Mouse (Mus musculus): Measurements from ENCODE around the gene Them7. TPM values are rescaled to one million over a fixed set of nuclear protein-coding genes. Genes with fewer than 3 reads are reported as not detected.

Gene Them7
- polyA plus RNA-seq, 1 experiment from 2014 or later = 1.4 TPM

DNA sequence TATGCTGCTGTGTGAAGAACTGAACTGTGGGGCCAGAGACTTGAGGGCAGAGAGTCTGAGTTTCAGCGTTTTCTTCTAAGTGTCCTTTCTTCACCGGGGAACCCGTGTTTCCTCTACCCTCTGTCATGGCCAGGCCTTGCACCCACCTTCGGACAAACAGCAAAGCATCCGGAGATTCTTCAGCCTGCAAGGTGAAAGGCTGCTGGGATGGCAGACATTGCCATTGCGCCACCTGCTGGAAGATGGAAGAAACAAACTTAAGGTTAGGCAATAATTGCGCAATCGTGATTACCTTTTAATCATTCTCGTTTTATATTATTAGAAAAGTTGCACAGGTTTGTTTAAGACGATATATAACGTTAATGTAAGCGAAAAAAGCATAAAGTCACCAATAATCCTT lies 203.9 kb downstream of the Them7 start:
- H3K4me1 ChIP-seq (ENCODE audit: control insufficient read depth, insufficient read depth, low read length) = no peaks in the 10 kb centered on the region
- WGBS = 4% methylated on average over 12 of the region's 12 CpGs
- ATAC-seq = peak; percentile 36; the same call in 1 of the 2 replicates

GRCm38 (mm10) chr2:105428467-105428866 lies 204.3 kb downstream of the Them7 start:
- no peak overlapping the region for H3K27ac ChIP-seq (ENCODE audit: low read length)
- no peak for ATAC-seq
- H3K9me3 ChIP-seq (ENCODE audit: control insufficient read depth, low read length) = no peaks in the 10 kb centered on the region
- no peak overlapping the region for H3K4me3 ChIP-seq (ENCODE audit: low read length)
- no peak overlapping the region for H3K4me2 ChIP-seq (ENCODE audit: low read depth, low read length)
- H3K4me1 ChIP-seq (ENCODE audit: control insufficient read depth, insufficient read depth, low read length) = no peaks in the 10 kb centered on the region
- no peaks in the 10 kb centered on the region for H3K27me3 ChIP-seq (replicated peaks; ENCODE audit: control insufficient read depth, insufficient read depth, low read length)
- H3K9ac ChIP-seq (ENCODE audit: low read depth, low read length) = no peak overlapping the region
- no peaks in the 10 kb centered on the region for H3K36me3 ChIP-seq (ENCODE audit: control insufficient read depth, insufficient read depth, low read length)
- WGBS = 19% methylated on average over 6 of the region's 6 CpGs

More for the DNA sequence above, 203.9 kb downstream of the Them7 start:
- H3K27me3 ChIP-seq (replicated peaks; ENCODE audit: control insufficient read depth, insufficient read depth, low read length) = no peaks in the 10 kb centered on the region
- H3K27ac ChIP-seq (ENCODE audit: low read length) = no peak overlapping the region
- H3K4me3 ChIP-seq (ENCODE audit: low read length) = no peak overlapping the region
- no peaks in the 10 kb centered on the region for H3K36me3 ChIP-seq (ENCODE audit: control insufficient read depth, insufficient read depth, low read length)
- no peaks in the 10 kb centered on the region for H3K9me3 ChIP-seq (ENCODE audit: control insufficient read depth, low read length)
- no peak overlapping the region for H3K9ac ChIP-seq (ENCODE audit: low read depth, low read length)
- H3K4me2 ChIP-seq (ENCODE audit: low read depth, low read length) = no peak overlapping the region

Other genes starting within 250 kb of the Them7 start
- 199 and 227 TPM in 2 replicates for gene Eif3m, start 207.2 kb upstream of the Them7 start, polyA plus RNA-seq (2015; fragmentation: Nextera tagmentation; extraction: Ambion mirVana)
- gene Gm11060, start 132.3 kb upstream of the Them7 start, polyA plus RNA-seq (2015; fragmentation: Nextera tagmentation; extraction: Ambion mirVana) = not detected in 2 replicates
- 8.1 and 10.0 TPM in 2 replicates for gene Wt1, start 97.8 kb upstream of the Them7 start, polyA plus RNA-seq (2015; fragmentation: Nextera tagmentation; extraction: Ambion mirVana)
- gene Rcn1, start 175.0 kb downstream of the Them7 start, polyA plus RNA-seq (2015; fragmentation: Nextera tagmentation; extraction: Ambion mirVana) = 94.6 and 104 TPM in 2 replicates